Mouse (Mus musculus) limb, embryonic 11.5 days (tissue): ENCODE measurements around the gene Guk1. TPM values are rescaled to one million over a fixed set of nuclear protein-coding genes. Genes with fewer than 3 reads are reported as not detected.

ENCODE experiments used
- ATAC-seq: fragments of 200-750 bp; cut with Nextera tagmentation; 2 replicates; pipeline ENCODE4 v1.8.0; 2017; ENCODE audit warnings: low read depth; ENCODE audit not compliant: insufficient number of reproducible peaks, low FRiP score, low TSS enrichment
- DNase-seq: peaks from one replicate; pipeline ENCODE4 v3.0.0-alpha.2; 2015; ENCODE audit warnings: low spot score
- H3K27ac ChIP-seq: fragments of 300-500 bp; sonication (generic); replicated peaks from 2 replicates; pipeline ENCODE4 v1.5.1; 2014; ENCODE audit warnings: low read depth, mild to moderate bottlenecking, low read length
- H3K27me3 ChIP-seq: fragments of 300-500 bp; sonication (generic); 2 replicates; pipeline ENCODE4 v1.6.1; 2014; ENCODE audit warnings: mild to moderate bottlenecking, low read length, mixed read lengths; ENCODE audit not compliant: control insufficient read depth, insufficient read depth
- H3K36me3 ChIP-seq: fragments of 300-500 bp; sonication (generic); 2 replicates; pipeline ENCODE4 v1.6.1; 2014; ENCODE audit warnings: mild to moderate bottlenecking, low read length, moderate library complexity, mixed read lengths; ENCODE audit not compliant: control insufficient read depth, insufficient read depth
- H3K4me1 ChIP-seq: fragments of 300-500 bp; sonication (generic); 2 replicates; pipeline ENCODE4 v1.6.1; 2014; ENCODE audit warnings: low read length, mixed read lengths; ENCODE audit not compliant: control insufficient read depth, insufficient read depth
- H3K4me2 ChIP-seq: fragments of 300-500 bp; sonication (generic); 2 replicates; pipeline ENCODE4 v1.6.1; 2014; ENCODE audit warnings: low read depth, mild to moderate bottlenecking, moderate library complexity; ENCODE audit not compliant: severe bottlenecking
- H3K4me3 ChIP-seq: fragments of 300-500 bp; sonication (generic); 2 replicates; pipeline ENCODE4 v1.5.1; 2014; ENCODE audit warnings: low read depth, low read length
- H3K9ac ChIP-seq: fragments of 300-500 bp; sonication (generic); 2 replicates; pipeline ENCODE4 v1.6.1; 2014; ENCODE audit warnings: mild to moderate bottlenecking, low read length
- H3K9me3 ChIP-seq: fragments of 300-500 bp; sonication (generic); 2 replicates; pipeline ENCODE4 v1.6.1; 2016; ENCODE audit warnings: low read length; ENCODE audit not compliant: control insufficient read depth
- WGBS: fragments of 180-500 bp; shearing (Covaris S2); extraction: QIAGEN DNeasy Blood & Tissue Kit; methylation state at CpG from one replicate; pipeline ENCODE4 v1.1.7; 2014; 5-methylcytosine and 5-hydroxymethylcytosine counted together
- polyA plus RNA-seq: library from polyadenylated mRNA; unstranded; fragments of >200 nt; fragmentation: Nextera tagmentation; extraction: Ambion mirVana; gene quantifications from 2 replicates; pipeline ENCODE4 v1.2.1, GENCODE M21; 2014

Gene Guk1
- polyA plus RNA-seq, 1 experiment from 2014 or later: 149 TPM

- WGBS: 9% methylated on average over 55 of the region's 55 CpGs
- no peak overlapping the region for H3K9ac ChIP-seq
- H3K4me1 ChIP-seq: 0 out of 2 replicates have a peak, but pooled peaks cover 3% of the 10 kb centered on the region
Measured at GRCm38 (mm10) chr11:59135051-59135820, 56.8 kb downstream of the Guk1 start.

GRCm38 (mm10) chr11:59134373-59134997 lies 57.5 kb downstream of the Guk1 start:
- Histone ChIP-seq H3K4me2 (peak overlapping the region; percentile 24; the same call in 1 of the 2 replicates), H3K36me3 (no peaks in the 10 kb centered on the region), H3K4me1 (0 out of 2 replicates have a peak, but pooled peaks cover 3% of the 10 kb centered on the region), H3K9ac (no peak overlapping the region), H3K4me3 (no peak overlapping the region; the same call in 1 of the 2 replicates), H3K9me3 (no peaks in the 10 kb centered on the region), H3K27ac (no peak overlapping the region), H3K27me3 (peaks cover 49% of the 10 kb centered on the region)
- peak; percentile 24 for DNase-seq
- ATAC-seq: peak; percentile 45; the same call in 1 of the 2 replicates
- WGBS: 7% methylated on average over 33 of the region's 35 CpGs

More at GRCm38 (mm10) chr11:59135051-59135820, 56.8 kb downstream of the Guk1 start:
- peak overlapping the region; percentile 17 for H3K4me3 ChIP-seq
- peaks cover 49% of the 10 kb centered on the region for H3K27me3 ChIP-seq
- H3K9me3 ChIP-seq: no peaks in the 10 kb centered on the region
- no peaks in the 10 kb centered on the region for H3K36me3 ChIP-seq
- peak overlapping the region; percentile 12; the same call in 1 of the 2 replicates for H3K4me2 ChIP-seq
- no peak overlapping the region for H3K27ac ChIP-seq
- DNase-seq (peak; percentile 27), ATAC-seq (no peak)

Other genes starting within 250 kb of the Guk1 start
- gene Hist3h2ba, start 243.3 kb downstream of the Guk1 start, polyA plus RNA-seq: 8.8 and 11.1 TPM in 2 replicates
- gene Hist3h2a, start 237.5 kb downstream of the Guk1 start, polyA plus RNA-seq: 17.9 and 19.2 TPM in 2 replicates
- 0.25 and 0.27 TPM in 2 replicates for gene Trim17, start 237.5 kb downstream of the Guk1 start, polyA plus RNA-seq
- gene Trim11, start 214.1 kb downstream of the Guk1 start, polyA plus RNA-seq: 19.0 and 20.5 TPM in 2 replicates
- 0.08 and 0.18 TPM in 2 replicates for gene Obscn, start 55.8 kb downstream of the Guk1 start, polyA plus RNA-seq
- gene Iba57, start 28.5 kb downstream of the Guk1 start, polyA plus RNA-seq: 1.5 and 2.1 TPM in 2 replicates
- 0.15 and 0.20 TPM in 2 replicates for gene Gjc2, start 9.0 kb downstream of the Guk1 start, polyA plus RNA-seq
- 104 and 106 TPM in 2 replicates for gene Mrpl55, start 10.3 kb upstream of the Guk1 start, polyA plus RNA-seq
- gene 2310033P09Rik, start 16.1 kb upstream of the Guk1 start, polyA plus RNA-seq: 41.7 and 41.8 TPM in 2 replicates
- gene Arf1, start 36.1 kb upstream of the Guk1 start, polyA plus RNA-seq: 647 and 649 TPM in 2 replicates
- gene Wnt3a, start 98.5 kb upstream of the Guk1 start, polyA plus RNA-seq: 0.07 and 0.28 TPM in 2 replicates
- gene Wnt9a, start 114.7 kb upstream of the Guk1 start, polyA plus RNA-seq: 1.1 and 1.8 TPM in 2 replicates
- not detected in 2 replicates for gene Prss38, start 183.4 kb upstream of the Guk1 start, polyA plus RNA-seq